Mouse (Mus musculus) heart, embryonic 14.5 days (tissue): Measurements from ENCODE around the gene Epb41l1. TPM values are rescaled to one million over a fixed set of nuclear protein-coding genes. Genes with fewer than 3 reads are reported as not detected.
A peak's percentile ranks its signal among the peaks of the same experiment; 100 is the strongest.
"Not testable (repeated sequence)": the region's sequence is repeated elsewhere in the genome, so short reads cannot be mapped to it uniquely, and the experiment has no call there.

ENCODE experiments used
- ATAC-seq: fragments of 200-750 bp; cut with Nextera tagmentation; 2 replicates; pipeline ENCODE4 v1.8.0; 2017; ENCODE audit warnings: low read depth, moderate TSS enrichment; ENCODE audit not compliant: insufficient number of reproducible peaks, insufficient read depth, low FRiP score
- H3K27ac ChIP-seq, 2 experiments: fragments of 200-500 bp in 1 of 2; fragments of 300-500 bp in 1 of 2; sonication (generic) in 1 of 2; replicated peaks in 1 of 2; 2 replicates each; pipeline ENCODE4 v1.5.1; 2012 to 2014; ENCODE audit warnings: low read depth in 2 of 2, low read length in 2 of 2, control low read depth in 1 of 2, mild to moderate bottlenecking in 1 of 2, mixed read lengths in 1 of 2; ENCODE audit not compliant: control insufficient read depth in 1 of 2, insufficient read depth in 1 of 2
- H3K27me3 ChIP-seq: fragments of 300-500 bp; sonication (generic); 2 replicates; pipeline ENCODE4 v1.6.1; 2014; ENCODE audit warnings: mild to moderate bottlenecking, low read length, control low read depth; ENCODE audit not compliant: control insufficient read depth, insufficient read depth
- H3K36me3 ChIP-seq: fragments of 300-500 bp; sonication (generic); 2 replicates; pipeline ENCODE4 v1.6.1; 2014; ENCODE audit warnings: mild to moderate bottlenecking, control low read depth, low read length, mixed read lengths; ENCODE audit not compliant: control insufficient read depth, insufficient read depth
- H3K4me1 ChIP-seq, 2 experiments: fragments of 200-500 bp in 1 of 2; fragments of 300-500 bp in 1 of 2; sonication (generic) in 1 of 2; 2 replicates each; pipeline ENCODE4 v1.6.1; 2012 to 2014; ENCODE audit warnings: low read length in 2 of 2, control low read depth in 1 of 2, mixed read lengths in 1 of 2; ENCODE audit not compliant: control insufficient read depth in 2 of 2, insufficient read depth in 2 of 2
- H3K4me2 ChIP-seq: fragments of 300-500 bp; sonication (generic); 2 replicates; pipeline ENCODE4 v1.6.1; 2014; ENCODE audit warnings: mild to moderate bottlenecking, low read length
- H3K4me3 ChIP-seq, 2 experiments: fragments of 200-500 bp in 1 of 2; fragments of 300-500 bp in 1 of 2; sonication (generic) in 1 of 2; 2 replicates each; pipeline ENCODE4 v1.5.1; 2012 to 2014; ENCODE audit warnings: low read length in 2 of 2, mild to moderate bottlenecking in 2 of 2, control low read depth in 1 of 2, low read depth in 1 of 2, moderate library complexity in 1 of 2; ENCODE audit not compliant: control insufficient read depth in 1 of 2, insufficient read depth in 1 of 2
- H3K9ac ChIP-seq: fragments of 300-500 bp; sonication (generic); 2 replicates; pipeline ENCODE4 v1.6.1; 2014; ENCODE audit warnings: mild to moderate bottlenecking, low read length
- H3K9me3 ChIP-seq: fragments of 300-500 bp; sonication (generic); 2 replicates; pipeline ENCODE4 v1.6.1; 2016; ENCODE audit warnings: low read length, control low read depth; ENCODE audit not compliant: control insufficient read depth
- WGBS: fragments of 180-500 bp; shearing (Covaris S2); extraction: QIAGEN DNeasy Blood & Tissue Kit; methylation state at CpG from one replicate; pipeline ENCODE4 v1.1.7; 2014; 5-methylcytosine and 5-hydroxymethylcytosine counted together
- polyA plus RNA-seq: library from polyadenylated mRNA; unstranded; fragments of >200 nt; fragmentation: Nextera tagmentation; extraction: Ambion mirVana; gene quantifications from 2 replicates; pipeline ENCODE4 v1.2.1, GENCODE M21; 2014

The Epb41l1 gene
- polyA plus RNA-seq, 1 experiment from 2014 or later, result 1.6 TPM

DNA sequence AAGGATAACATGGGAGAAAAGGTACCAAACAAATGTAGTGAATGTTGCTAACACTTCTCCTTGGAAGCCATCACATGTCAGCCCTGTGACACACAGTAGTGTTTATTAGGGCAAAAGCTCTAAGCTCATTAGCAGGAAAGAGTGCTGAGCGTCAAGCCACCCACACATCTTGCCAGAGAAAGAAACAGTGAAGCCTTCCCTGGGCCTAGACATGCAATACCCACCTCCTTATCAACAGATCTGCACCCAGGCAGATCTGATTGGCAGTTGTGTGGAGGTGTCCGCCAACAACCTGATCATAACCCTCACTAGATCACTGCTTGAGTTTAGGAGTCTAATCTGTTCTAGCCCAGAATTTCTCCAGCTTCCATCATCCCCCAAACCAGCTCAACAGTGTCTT lies 24.6 kb upstream of the Epb41l1 start:
- H3K4me3 ChIP-seq, result no peak overlapping the region
- H3K9ac ChIP-seq, result no peak overlapping the region
- ATAC-seq, result no peak
- H3K27ac ChIP-seq, result no peak overlapping the region
- 57% methylated on average over 2 of the region's 2 CpGs for whole genome bisulfite sequencing
- no peak overlapping the region for H3K4me2 ChIP-seq
- H3K27me3 ChIP-seq, result no peaks in the 10 kb centered on the region
- no peaks in the 10 kb centered on the region for H3K36me3 ChIP-seq
- peaks cover 4% of the 10 kb centered on the region in 2 experiments for H3K4me1 ChIP-seq
- no peaks in the 10 kb centered on the region for H3K9me3 ChIP-seq

DNA sequence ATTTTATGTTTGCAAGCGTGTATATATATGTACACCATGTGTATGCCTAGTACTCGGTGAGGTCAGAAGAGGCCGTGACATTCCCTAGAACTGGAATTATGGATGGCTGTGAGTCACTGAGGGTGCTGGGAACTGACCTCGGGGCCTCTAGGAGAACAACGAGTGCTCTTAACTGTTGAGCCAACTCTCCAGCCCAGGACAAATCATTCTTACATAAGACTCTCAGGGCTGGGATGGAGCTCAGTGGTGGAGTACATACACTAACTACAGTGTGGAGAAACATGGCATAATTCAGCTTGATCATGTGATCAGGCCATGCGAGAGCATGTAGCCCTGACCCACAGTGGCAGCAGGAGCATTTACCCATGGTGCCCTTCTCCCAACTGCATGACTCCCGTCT lies 22.7 kb upstream of the Epb41l1 start:
- H3K4me1 ChIP-seq, result peaks cover 4% of the 10 kb centered on the region in 2 experiments
- H3K9me3 ChIP-seq, result no peaks in the 10 kb centered on the region
- H3K9ac ChIP-seq, result no peak overlapping the region
- H3K27ac ChIP-seq, result no peak overlapping the region
- H3K4me3 ChIP-seq, result no peak overlapping the region
- no peak for ATAC-seq
- no peaks in the 10 kb centered on the region for H3K36me3 ChIP-seq
- WGBS, result 90% methylated on average over 7 of the region's 7 CpGs
- no peak overlapping the region for H3K4me2 ChIP-seq
- H3K27me3 ChIP-seq, result no peaks in the 10 kb centered on the region

DNA sequence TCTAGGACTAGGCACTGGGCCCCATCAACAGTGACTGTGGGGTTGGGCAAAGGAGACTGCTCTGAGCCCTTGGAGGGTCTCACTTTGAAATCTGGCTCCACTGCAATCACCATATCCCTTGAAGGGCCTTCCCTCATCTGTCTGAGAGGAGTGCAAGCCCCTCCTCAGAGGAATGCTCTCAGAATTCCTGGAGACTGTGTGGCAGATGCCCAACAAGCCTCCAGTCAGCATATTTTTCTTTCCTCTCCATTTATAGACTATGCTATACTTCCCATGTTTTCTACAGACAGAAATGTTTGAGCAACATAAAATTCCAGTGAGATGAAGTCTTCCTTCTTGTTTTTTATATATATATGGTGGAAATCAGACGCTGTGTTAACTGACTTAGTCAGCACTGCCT lies 21.2 kb upstream of the Epb41l1 start:
- no peak overlapping the region for H3K4me3 ChIP-seq
- no peak for ATAC-seq
- no peaks in the 10 kb centered on the region for H3K36me3 ChIP-seq
- peaks cover 2 to 4% of the 10 kb centered on the region in 2 experiments; a peak in 3 of 4 replicates for H3K4me1 ChIP-seq
- no peaks in the 10 kb centered on the region for H3K27me3 ChIP-seq
- H3K9me3 ChIP-seq, result no peaks in the 10 kb centered on the region
- H3K9ac ChIP-seq, result no peak overlapping the region
- no peak overlapping the region for H3K27ac ChIP-seq
- WGBS, result 53% methylated on average over 1 of the region's 1 CpGs
- H3K4me2 ChIP-seq, result no peak overlapping the region

GRCm38 (mm10) chr2:156401331-156401730 lies 19.4 kb upstream of the Epb41l1 start:
- Histone ChIP-seq H3K36me3 (no peaks in the 10 kb centered on the region), H3K27me3 (no peaks in the 10 kb centered on the region), H3K9ac (no peak overlapping the region), H3K4me3 (no peak overlapping the region), H3K27ac (no peak overlapping the region), H3K9me3 (no peaks in the 10 kb centered on the region), H3K4me2 (0 out of 2 replicates have a peak overlapping the region, but pooled peaks have one; percentile 18), H3K4me1 (peaks cover 2 to 4% of the 10 kb centered on the region in 2 experiments; a peak in 3 of 4 replicates)
- no peak for ATAC-seq
- WGBS, result 7% methylated on average over 9 of the region's 9 CpGs

GRCm38 (mm10) chr2:156402036-156402435 lies 18.7 kb upstream of the Epb41l1 start:
- no peak overlapping the region for H3K9ac ChIP-seq
- H3K4me3 ChIP-seq, result no peak overlapping the region
- no peaks in the 10 kb centered on the region for H3K9me3 ChIP-seq
- peaks cover 2 to 4% of the 10 kb centered on the region in 2 experiments; a peak in 3 of 4 replicates for H3K4me1 ChIP-seq
- WGBS, result 72% methylated on average over 3 of the region's 3 CpGs
- no peaks in the 10 kb centered on the region for H3K27me3 ChIP-seq
- no peak overlapping the region for H3K27ac ChIP-seq
- ATAC-seq, result no peak
- no peaks in the 10 kb centered on the region for H3K36me3 ChIP-seq
- no peak overlapping the region for H3K4me2 ChIP-seq

DNA sequence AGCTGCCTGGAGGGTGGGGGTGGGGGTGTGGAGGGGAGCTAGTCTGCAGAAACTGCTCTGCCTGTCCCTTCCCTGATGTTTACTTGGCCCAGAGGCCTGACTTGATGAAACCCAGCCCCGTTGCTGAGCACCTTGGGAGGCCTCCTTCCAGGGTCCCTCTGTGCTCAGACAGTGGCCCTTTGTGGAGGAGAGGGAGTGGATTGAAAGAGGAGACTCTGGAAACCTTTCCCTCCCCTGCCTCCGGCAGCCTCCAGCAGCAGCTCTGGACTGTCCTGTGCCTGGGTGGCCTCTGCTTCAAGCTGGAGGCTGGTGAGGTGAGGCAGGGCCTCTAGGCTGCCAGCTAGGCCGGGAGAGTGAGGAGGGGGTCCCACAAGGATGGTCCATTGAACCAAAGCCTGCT lies 13.7 kb upstream of the Epb41l1 start:
- Histone ChIP-seq H3K4me2 (no peak overlapping the region), H3K27ac (no peak overlapping the region), H3K4me1 (no peaks in the 10 kb centered on the region), H3K9ac (no peak overlapping the region), H3K36me3 (no peaks in the 10 kb centered on the region), H3K27me3 (no peaks in the 10 kb centered on the region), H3K9me3 (no peaks in the 10 kb centered on the region), H3K4me3 (no peak overlapping the region)
- 33% methylated on average over 3 of the region's 3 CpGs for WGBS
- no peak for ATAC-seq

- Histone ChIP-seq H3K4me3 (no peak overlapping the region), H3K9me3 (no peaks in the 10 kb centered on the region), H3K36me3 (no peaks in the 10 kb centered on the region), H3K27me3 (no peaks in the 10 kb centered on the region), H3K9ac (no peak overlapping the region), H3K4me1 (no peaks in the 10 kb centered on the region), H3K27ac (no peak overlapping the region), H3K4me2 (no peak overlapping the region)
- WGBS, result 46% methylated on average over 8 of the region's 8 CpGs
- no peak for ATAC-seq
Measured at GRCm38 (mm10) chr2:156408168-156408567, 12.5 kb upstream of the Epb41l1 start.

DNA sequence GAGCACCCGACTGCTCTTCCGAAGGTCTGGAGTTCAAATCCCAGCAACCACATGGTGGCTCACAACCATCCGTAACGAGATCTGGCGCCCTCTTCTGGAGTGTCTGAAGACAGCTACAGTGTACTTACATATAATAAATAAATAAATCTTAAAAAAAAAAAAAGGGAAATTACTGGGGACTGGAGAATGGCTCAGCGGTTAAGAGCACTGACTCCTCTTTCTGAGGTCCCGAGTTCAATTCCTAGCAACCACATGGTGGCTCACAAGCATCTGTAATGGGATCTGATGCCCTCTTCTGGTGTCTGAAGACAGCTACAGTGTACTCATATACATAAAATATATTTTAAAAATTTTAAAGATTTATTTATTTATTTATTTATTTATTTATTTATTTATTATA lies 9.4 kb upstream of the Epb41l1 start:
- H3K9me3 ChIP-seq, H3K9ac ChIP-seq, H3K27ac ChIP-seq, H3K27me3 ChIP-seq, H3K4me1 ChIP-seq, H3K4me2 ChIP-seq, H3K36me3 ChIP-seq, ATAC-seq, H3K4me3 ChIP-seq: not testable (repeated sequence)
- WGBS, result 89% methylated on average over 4 of the region's 7 CpGs
